ENCODE assay signal across 12 mouse cellular contexts in the genomic region with DNA sequence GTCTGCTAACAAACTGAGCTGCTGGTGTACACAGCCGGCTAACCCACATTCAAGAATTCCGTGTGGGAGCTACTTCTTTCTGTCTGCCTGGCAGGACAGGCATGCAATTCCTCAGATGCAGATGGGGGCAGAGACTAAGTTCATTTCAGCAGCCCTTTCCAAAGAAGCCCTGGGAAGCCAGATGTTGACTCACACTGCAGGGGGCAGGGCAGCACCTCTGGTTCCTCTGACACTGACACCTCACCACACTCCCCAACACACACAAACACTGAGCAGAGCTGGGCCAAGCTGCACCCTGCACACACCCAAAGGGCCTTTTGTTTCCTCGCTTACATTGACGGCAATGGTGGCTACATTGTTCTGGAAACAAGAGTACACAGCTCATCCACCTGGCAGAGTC. TPM values are rescaled to one million over a fixed set of nuclear protein-coding genes. Genes with fewer than 3 reads are reported as not detected.
DNase-seq lines count a peak whose midpoint lies in the region; ATAC-seq lines count a peak whose summit lies in the region.
"Had no signal": no experiment of that assay in that cellular context is flagged by ENCODE, and none has a peak within 500 bp of the region (broad histone marks: within the 10 kb centered on the region; RNA-seq: fewer than 3 reads in every experiment).

No protein-coding gene starts in this region.

- no peaks in the 10 kb centered on the region for H3K9me3 ChIP-seq in midbrain, embryonic 13.5 days
- H3K9me3 ChIP-seq in midbrain, embryonic 10.5 days (replicated peaks): no peaks in the 10 kb centered on the region
- H3K9me3 ChIP-seq in liver, embryonic 11.5 days (ENCODE audit: control insufficient read depth, low read length): no peaks in the 10 kb centered on the region
- H3K9me3 ChIP-seq: hindbrain, embryonic 10.5 days had no signal

- ATAC-seq in midbrain, embryonic 13.5 days: no peak
- no peak for ATAC-seq in liver, embryonic 11.5 days (replicated peaks; ENCODE audit: low FRiP score)
- no peak for ATAC-seq in erythroid progenitor cell, adult 5-6 weeks (replicated peaks; ENCODE audit: low FRiP score, poor library complexity, severe bottlenecking)

- H3K27me3 ChIP-seq in midbrain, embryonic 13.5 days: peaks cover 13% of the 10 kb centered on the region
- H3K27me3 ChIP-seq in midbrain, embryonic 10.5 days (ENCODE audit: low read depth, poor library complexity, severe bottlenecking): peaks cover 22% of the 10 kb centered on the region
- H3K27me3 ChIP-seq in liver, embryonic 11.5 days (replicated peaks; ENCODE audit: control insufficient read depth, insufficient read depth, low read length): no peaks in the 10 kb centered on the region

- peak; percentile 43 for DNase-seq in cerebellum, adult 9-10 months
- DNase-seq in cerebellum, postnatal 10 days: no peak
- no peak for DNase-seq in midbrain, embryonic 10.5 days (ENCODE audit: low spot score)
- no peak for DNase-seq in liver, embryonic 11.5 days (ENCODE audit: low spot score)
- peak; percentile 11 for DNase-seq in telencephalon, adult 2 months (ENCODE audit: low read depth, low spot score)
- DNase-seq in layer of hippocampus, adult 9-10 months (ENCODE audit: low spot score): no peak
- DNase-seq: gastrocnemius, adult 2 months; kidney, postnatal 4 days; thymus, postnatal 14 days had no signal

- peak overlapping the region; percentile 67; the same call in 1 of the 2 replicates for H3K4me2 ChIP-seq in midbrain, embryonic 13.5 days (replicated peaks)
- H3K4me2 ChIP-seq in liver, embryonic 11.5 days: peak overlapping the region; percentile 98; the same call in 1 of the 2 replicates

- H3K27ac ChIP-seq in midbrain, embryonic 13.5 days: no peak overlapping the region
- H3K27ac ChIP-seq in midbrain, embryonic 10.5 days (replicated peaks): no peak overlapping the region
- H3K27ac ChIP-seq in liver, embryonic 11.5 days (ENCODE audit: low read depth, low read length): no peak overlapping the region

- 43% methylated on average over 4 of the region's 4 CpGs for WGBS in midbrain, embryonic 13.5 days
- WGBS in midbrain, embryonic 10.5 days: 39% methylated on average over 4 of the region's 4 CpGs
- WGBS in liver, embryonic 11.5 days: 45% methylated on average over 4 of the region's 4 CpGs

- H3K4me3 ChIP-seq in midbrain, embryonic 13.5 days (replicated peaks): no peak overlapping the region
- H3K4me3 ChIP-seq in midbrain, embryonic 10.5 days: no peak overlapping the region
- no peak overlapping the region for H3K4me3 ChIP-seq in liver, embryonic 11.5 days (ENCODE audit: low read depth, low read length)

- H3K4me1 ChIP-seq in midbrain, embryonic 13.5 days (replicated peaks): peaks cover 44% of the 10 kb centered on the region
- peaks cover 54% of the 10 kb centered on the region for H3K4me1 ChIP-seq in midbrain, embryonic 10.5 days
- peaks cover 44% of the 10 kb centered on the region for H3K4me1 ChIP-seq in liver, embryonic 11.5 days (replicated peaks; ENCODE audit: control insufficient read depth, insufficient read depth, low read length)

- H3K36me3 ChIP-seq in midbrain, embryonic 13.5 days: no peaks in the 10 kb centered on the region
- no peaks in the 10 kb centered on the region for H3K36me3 ChIP-seq in midbrain, embryonic 10.5 days
- no peaks in the 10 kb centered on the region for H3K36me3 ChIP-seq in liver, embryonic 11.5 days (ENCODE audit: control insufficient read depth, insufficient read depth, low read length)
- H3K36me3 ChIP-seq: hindbrain, embryonic 10.5 days had no signal

- no peak overlapping the region for H3K9ac ChIP-seq in midbrain, embryonic 13.5 days (replicated peaks)
- H3K9ac ChIP-seq in liver, embryonic 11.5 days (ENCODE audit: low read depth, low read length): no peak overlapping the region

RNA-seq across cellular contexts. Expression of a gene that starts 1.4 kb away (rescaled TPM):
- 4.4 and 4.7 TPM in 2 replicates for polyA plus RNA-seq in midbrain, embryonic 13.5 days (2015; fragmentation: Nextera tagmentation; extraction: Ambion mirVana)
- 2.5 and 4.0 TPM in 2 replicates for polyA plus RNA-seq in midbrain, embryonic 10.5 days (2016; fragmentation: Nextera tagmentation; extraction: Ambion mirVana)
- 4.5 and 6.8 TPM in 2 replicates for polyA plus RNA-seq in liver, embryonic 11.5 days (2014; fragmentation: Nextera tagmentation; extraction: Ambion mirVana)
- 0.72 and 1.3 TPM in 2 replicates for total RNA-seq in erythroid progenitor cell, adult 5-6 weeks (2015; ENCODE audit: low replicate concordance)
- 0.45 and 0.90 TPM in 2 replicates for total RNA-seq in erythroid progenitor cell, adult 5-6 weeks (2017; ENCODE audit: low replicate concordance)

RNA-seq across cellular contexts. Expression of a gene that starts 33.9 kb away (rescaled TPM):
- 10.8 and 11.3 TPM in 2 replicates for polyA plus RNA-seq in midbrain, embryonic 13.5 days (2015; fragmentation: Nextera tagmentation; extraction: Ambion mirVana)
- polyA plus RNA-seq in midbrain, embryonic 10.5 days (2016; fragmentation: Nextera tagmentation; extraction: Ambion mirVana): 10.5 and 12.9 TPM in 2 replicates
- polyA plus RNA-seq in liver, embryonic 11.5 days (2014; fragmentation: Nextera tagmentation; extraction: Ambion mirVana): 4.4 TPM in 2 replicates
- 0.84 and 3.6 TPM in 2 replicates for total RNA-seq in erythroid progenitor cell, adult 5-6 weeks (2015; ENCODE audit: low replicate concordance)
- 2.0 and 6.9 TPM in 2 replicates for total RNA-seq in erythroid progenitor cell, adult 5-6 weeks (2017; ENCODE audit: low replicate concordance)

RNA-seq across cellular contexts. Expression of a gene that starts 46.7 kb away (rescaled TPM):
- polyA plus RNA-seq in midbrain, embryonic 13.5 days (2015; fragmentation: Nextera tagmentation; extraction: Ambion mirVana): 316 and 357 TPM in 2 replicates
- polyA plus RNA-seq in midbrain, embryonic 10.5 days (2016; fragmentation: Nextera tagmentation; extraction: Ambion mirVana): 213 and 329 TPM in 2 replicates
- polyA plus RNA-seq in liver, embryonic 11.5 days (2014; fragmentation: Nextera tagmentation; extraction: Ambion mirVana): 50.8 and 51.8 TPM in 2 replicates
- 1.7 and 11.2 TPM in 2 replicates for total RNA-seq in erythroid progenitor cell, adult 5-6 weeks (2015; ENCODE audit: low replicate concordance)
- 3.5 and 4.6 TPM in 2 replicates for total RNA-seq in erythroid progenitor cell, adult 5-6 weeks (2017; ENCODE audit: low replicate concordance)

Comparison
In these comparisons a context has a peak if more than half of its experiments do, and no peak if none do; other contexts are left out.
1. DNase-seq: peak in cerebellum, adult 9-10 months (single experiment) and telencephalon, adult 2 months (single experiment); none in cerebellum, postnatal 10 days (0 of 2), midbrain, embryonic 10.5 days (single experiment), liver, embryonic 11.5 days (single experiment) and layer of hippocampus, adult 9-10 months (single experiment).